Comparison of ENCODE assay signal across 8 mouse cellular contexts in genomic region chr4:134551494-134552316, GRCm38 (mm10). TPM values are rescaled to one million over a fixed set of nuclear protein-coding genes. Genes with fewer than 3 reads are reported as not detected.
DNase-seq lines count a peak whose midpoint lies in the region; ATAC-seq lines count a peak whose summit lies in the region.

Selenon (minus strand) TSS chr4:134552166.

- H3K4me1 ChIP-seq in intestine, embryonic 14.5 days (replicated peaks; ENCODE audit: control insufficient read depth, insufficient read depth, low read length) = peaks cover 15% of the 10 kb centered on the region
- H3K4me1 ChIP-seq in limb, embryonic 10.5 days = peaks cover 31% of the 10 kb centered on the region
- H3K4me1 ChIP-seq in midbrain, embryonic 10.5 days = peaks cover 43% of the 10 kb centered on the region

- H3K27ac ChIP-seq in intestine, embryonic 14.5 days (ENCODE audit: low read depth) = peak within 1 kb of the TSS; percentile 72
- peak within 1 kb of the TSS; percentile 94 for H3K27ac ChIP-seq in limb, embryonic 10.5 days
- peak within 1 kb of the TSS; percentile 96 for H3K27ac ChIP-seq in midbrain, embryonic 10.5 days (replicated peaks)

- peaks cover 7% of the 10 kb centered on the region; the same call in 1 of the 2 replicates for H3K9me3 ChIP-seq in intestine, embryonic 14.5 days (ENCODE audit: control insufficient read depth, low read length)
- peaks cover 9% of the 10 kb centered on the region for H3K9me3 ChIP-seq in limb, embryonic 10.5 days (replicated peaks)
- H3K9me3 ChIP-seq in midbrain, embryonic 10.5 days (replicated peaks) = peaks cover 11% of the 10 kb centered on the region

- peaks cover 22% of the 10 kb centered on the region for H3K36me3 ChIP-seq in intestine, embryonic 14.5 days (ENCODE audit: control insufficient read depth, insufficient read depth, low read length)
- peaks cover 43% of the 10 kb centered on the region for H3K36me3 ChIP-seq in limb, embryonic 10.5 days
- H3K36me3 ChIP-seq in midbrain, embryonic 10.5 days = peaks cover 42% of the 10 kb centered on the region

- H3K4me2 ChIP-seq in intestine, embryonic 14.5 days (ENCODE audit: low read length) = peak within 1 kb of the TSS; percentile 53

- peak within 1 kb of the TSS; percentile 87 for H3K9ac ChIP-seq in intestine, embryonic 14.5 days (ENCODE audit: low read length)

- H3K27me3 ChIP-seq in intestine, embryonic 14.5 days (replicated peaks; ENCODE audit: control insufficient read depth, insufficient read depth, low read length) = no peaks in the 10 kb centered on the region
- no peaks in the 10 kb centered on the region for H3K27me3 ChIP-seq in limb, embryonic 10.5 days (ENCODE audit: low read depth, poor library complexity, severe bottlenecking)
- no peaks in the 10 kb centered on the region for H3K27me3 ChIP-seq in midbrain, embryonic 10.5 days (ENCODE audit: low read depth, poor library complexity, severe bottlenecking)

- H3K4me3 ChIP-seq in intestine, embryonic 14.5 days (ENCODE audit: low read depth, low read length) = peak within 1 kb of the TSS; percentile 80
- peak within 1 kb of the TSS; percentile 79 for H3K4me3 ChIP-seq in limb, embryonic 10.5 days
- H3K4me3 ChIP-seq in midbrain, embryonic 10.5 days = peak within 1 kb of the TSS; percentile 78

- ATAC-seq in intestine, embryonic 14.5 days (replicated peaks; ENCODE audit: low FRiP score, low TSS enrichment, low read depth) = peak; percentile 92

- peak; percentile 70 for DNase-seq in ovary, adult 18-20 months (ENCODE audit: low spot score)
- no peak for DNase-seq in ovary, postnatal 10 days (ENCODE audit: low spot score)
- peak; percentile 73 to 78 for DNase-seq in cerebellum, postnatal 14 days
- peak; percentile 79 for DNase-seq in gastrocnemius, postnatal 25 days
- DNase-seq in intestine, embryonic 14.5 days (ENCODE audit: low spot score) = peak; percentile 85
- DNase-seq in limb, embryonic 10.5 days (ENCODE audit: low spot score) = peak; percentile 85
- peak; percentile 83 for DNase-seq in midbrain, embryonic 10.5 days (ENCODE audit: low spot score)
- DNase-seq in testis, postnatal 10 days (ENCODE audit: low spot score) = peak; percentile 79

- WGBS in intestine, embryonic 14.5 days = under 1% methylated on average over 61 of the region's 67 CpGs
- 5% methylated on average over 67 of the region's 67 CpGs for WGBS in limb, embryonic 10.5 days
- 4% methylated on average over 63 of the region's 67 CpGs for WGBS in midbrain, embryonic 10.5 days

RNA-seq across cellular contexts. Expression of gene Selenon, which starts in this region (rescaled TPM):
- 1 to 10 TPM; 6.5 to 7.2 TPM for total RNA-seq in gastrocnemius, postnatal 25 days (2021)
- 14.7 and 15.6 TPM in 2 replicates for polyA plus RNA-seq in intestine, embryonic 14.5 days (2014; fragmentation: Nextera tagmentation; extraction: Ambion mirVana)
- 10.9 and 13.4 TPM in 2 replicates for polyA plus RNA-seq in limb, embryonic 10.5 days (2016; fragmentation: Nextera tagmentation; extraction: Ambion mirVana)
- polyA plus RNA-seq in midbrain, embryonic 10.5 days (2016; fragmentation: Nextera tagmentation; extraction: Ambion mirVana) = 8.4 and 8.6 TPM in 2 replicates
